Mouse (Mus musculus) frontal cortex, postnatal 14 days (tissue): Measurements from ENCODE around the gene Rpap3.
"Not testable (repeated sequence)": the region's sequence is repeated elsewhere in the genome, so short reads cannot be mapped to it uniquely, and the experiment has no call there.

Experiments
- DNase-seq, 2 experiments: peaks; one replicate each; pipeline ENCODE4 v3.0.0; 2022; ENCODE audit warnings: low spot score in 2 of 2

Gene Rpap3

GRCm38 (mm10) chr15:97696616-97697015, 9.0 kb downstream of the Rpap3 start:
- DNase-seq, result no peak

GRCm38 (mm10) chr15:97693411-97693810, 12.2 kb downstream of the Rpap3 start:
- no peak for DNase-seq

GRCm38 (mm10) chr15:97684118-97684517, 21.5 kb downstream of the Rpap3 start:
- no peak for DNase-seq

- no peak for DNase-seq
These were observed 23.6 kb downstream of the Rpap3 start for GRCm38 (mm10) chr15:97682053-97682452.

- no peak for DNase-seq
These were observed 25.5 kb downstream of the Rpap3 start for GRCm38 (mm10) chr15:97679991-97680681.

GRCm38 (mm10) chr15:97677341-97677740, 28.3 kb downstream of the Rpap3 start:
- DNase-seq, result no peak

- no peak for DNase-seq
These were observed 29.7 kb downstream of the Rpap3 start for GRCm38 (mm10) chr15:97675927-97676326.

DNA sequence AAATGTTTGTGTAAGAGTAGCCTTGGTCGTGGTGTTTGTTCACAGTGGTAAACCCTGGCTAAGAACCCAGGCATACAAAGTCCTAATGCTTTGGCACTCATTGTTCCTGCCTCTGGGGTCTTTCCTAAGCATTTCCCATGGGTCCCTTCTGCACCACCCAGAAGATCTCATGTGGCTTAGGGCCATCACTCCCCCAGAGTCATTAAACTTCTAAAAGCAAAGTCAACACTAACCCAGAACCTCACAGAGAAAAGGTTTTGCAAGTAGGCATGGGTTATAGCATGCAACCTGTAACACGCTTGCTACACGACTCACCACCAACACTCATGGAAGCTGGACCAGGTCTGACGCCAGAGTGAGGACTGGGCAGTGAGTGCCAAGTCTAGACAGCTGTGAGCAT, 31.2 kb downstream of the Rpap3 start:
- no peak for DNase-seq

DNA sequence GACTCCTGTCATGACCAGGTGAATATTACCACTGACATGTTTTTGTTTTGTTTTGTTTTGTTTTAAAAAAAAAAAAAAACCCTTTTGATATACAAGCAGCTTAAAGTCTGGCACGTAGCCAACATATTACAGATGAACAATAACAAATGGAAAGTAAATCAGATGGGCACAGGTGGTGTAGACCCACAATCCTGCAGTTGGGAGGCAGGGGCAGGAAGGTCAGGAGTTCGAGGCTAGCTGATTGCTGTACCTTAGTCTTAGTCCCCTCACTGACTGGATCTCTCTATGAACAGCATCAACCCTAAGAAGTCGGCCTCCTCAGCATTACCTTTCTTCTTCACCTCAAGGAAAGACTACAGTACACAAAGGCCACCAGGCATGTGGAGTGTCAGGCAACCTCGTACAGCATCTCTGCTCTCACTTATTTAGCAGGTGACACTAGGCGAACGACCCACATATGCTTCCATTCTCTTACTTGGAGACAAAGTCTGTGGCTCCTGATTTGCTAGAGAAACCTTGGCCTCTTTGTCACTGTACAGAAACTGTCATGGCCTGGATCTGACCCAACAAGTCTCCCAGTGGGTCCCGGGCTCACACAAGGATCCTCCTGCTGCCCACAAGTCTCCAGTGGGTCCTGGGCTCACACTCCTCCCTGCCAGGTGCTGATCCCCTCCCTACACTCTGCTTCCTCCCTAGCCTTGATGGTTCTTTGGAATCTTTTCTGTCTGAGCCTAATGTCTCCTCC, 32.2 kb downstream of the Rpap3 start:
- no peak for DNase-seq

DNA sequence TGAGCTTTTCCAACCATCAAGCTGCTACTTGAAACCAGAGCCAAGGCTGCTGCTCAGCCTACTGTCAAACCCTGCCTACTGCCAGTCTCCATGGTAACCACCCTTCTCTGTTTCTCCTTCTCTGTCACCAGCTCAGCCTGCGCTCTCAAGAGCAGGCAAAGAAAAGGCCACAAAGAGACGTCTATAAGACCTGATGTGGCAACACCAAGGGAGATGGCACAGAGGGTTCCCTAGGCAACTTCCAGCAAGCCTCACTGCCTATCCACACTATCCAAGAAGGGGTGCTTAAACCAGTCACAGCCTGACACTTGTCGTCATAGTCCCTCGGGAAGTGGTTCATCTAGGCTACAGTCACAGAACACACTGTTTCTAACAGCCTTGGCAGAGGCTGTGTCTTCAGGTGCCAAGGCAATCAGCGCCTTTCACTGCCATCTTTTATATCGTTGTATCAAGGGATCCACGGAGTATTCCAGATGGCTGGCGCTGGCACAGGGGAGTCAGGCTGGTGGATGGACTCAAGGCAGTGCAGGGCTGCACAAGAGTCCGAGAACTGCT, 33.3 kb downstream of the Rpap3 start:
- peak; percentile 53 to 71 for DNase-seq

DNA sequence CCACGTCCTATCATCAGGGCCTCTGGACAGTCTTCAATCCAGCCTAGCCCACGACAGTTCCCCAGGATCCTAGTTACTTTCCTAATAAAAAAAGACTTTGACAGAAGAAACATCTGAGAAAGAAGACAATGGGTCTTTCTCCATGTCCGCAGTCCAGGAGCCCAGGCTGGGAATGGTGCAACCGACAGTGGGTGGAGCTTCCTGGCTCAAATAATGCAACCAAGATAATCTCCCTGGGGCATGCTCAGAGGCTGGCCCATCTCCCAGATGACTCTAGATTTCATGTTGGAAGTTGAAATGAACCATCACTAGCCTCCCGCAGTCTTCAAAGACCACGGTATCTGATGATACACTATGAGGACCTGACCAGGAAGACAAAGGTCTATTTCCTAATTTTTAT, 35.1 kb downstream of the Rpap3 start:
- DNase-seq, result no peak

DNA sequence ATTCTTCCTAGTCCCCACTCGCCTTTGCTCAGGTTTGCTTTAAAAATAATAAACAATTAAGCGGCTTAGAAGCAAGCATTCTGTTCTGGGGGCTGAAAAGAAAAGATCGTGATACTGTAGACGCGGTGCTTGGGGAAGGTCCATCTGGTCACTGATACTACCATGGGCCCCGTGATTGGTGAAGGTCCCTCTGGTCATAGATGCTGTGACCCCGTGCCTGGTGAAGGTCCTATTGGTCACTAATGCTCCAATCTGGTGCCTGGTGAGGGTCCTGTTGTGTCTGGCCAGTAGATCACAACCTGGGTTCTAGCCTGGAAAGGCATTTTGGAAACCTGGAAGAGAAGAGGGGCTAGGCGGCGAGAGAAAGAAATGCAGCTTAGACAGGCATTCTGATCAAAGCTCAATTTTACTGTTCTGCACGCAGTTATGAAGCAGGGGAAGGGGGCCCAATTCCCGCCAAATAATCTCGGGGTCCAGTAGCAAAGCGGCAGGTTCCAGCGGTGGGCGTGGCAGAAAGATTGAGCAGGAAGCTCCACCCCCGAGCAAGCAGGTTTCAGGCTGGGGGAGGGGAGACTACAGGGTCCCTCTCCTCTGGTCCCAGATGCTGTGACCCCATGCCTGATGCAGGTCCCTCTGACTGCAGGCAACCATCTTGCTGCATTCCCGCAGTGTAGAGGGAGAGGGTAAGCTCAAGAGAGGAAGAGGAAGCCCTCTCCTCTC, 37.3 kb downstream of the Rpap3 start:
- not testable (repeated sequence) for DNase-seq

DNA sequence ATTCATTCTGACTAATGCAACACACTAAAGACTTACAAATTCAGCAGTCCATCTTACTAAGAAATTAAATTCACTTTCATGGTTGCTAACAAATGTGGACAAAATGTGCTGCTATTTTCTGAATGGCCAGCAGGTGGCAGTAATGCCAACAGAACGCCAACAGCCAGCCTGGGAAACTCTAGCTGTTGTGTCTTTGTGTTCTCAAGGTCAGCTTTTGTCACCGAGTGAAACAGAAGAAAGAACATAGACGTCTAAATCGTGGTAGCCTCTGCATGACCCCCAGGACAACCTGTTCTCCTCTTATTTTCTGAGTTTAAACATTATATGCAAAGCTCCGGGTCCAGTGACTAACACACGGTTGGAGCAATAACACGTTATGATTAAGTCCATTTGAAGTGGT, 38.2 kb downstream of the Rpap3 start:
- peak in 1 of 2 experiments; percentile 64 for DNase-seq

DNA sequence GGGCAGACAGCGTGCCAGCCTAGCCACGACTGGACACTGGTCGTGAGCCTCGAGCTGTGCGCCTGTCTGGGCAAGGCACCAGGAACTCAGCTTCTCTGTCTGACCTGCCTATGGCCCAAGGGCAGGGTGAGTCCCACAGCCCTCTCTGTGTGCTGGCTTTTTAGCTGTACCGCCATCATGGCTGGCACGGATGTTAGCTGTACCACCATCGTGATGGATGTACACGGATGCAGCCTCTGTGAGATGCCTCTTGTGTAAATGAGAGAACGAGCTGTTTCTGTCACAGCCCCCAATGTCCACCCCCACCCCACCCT, 39.2 kb downstream of the Rpap3 start:
- no peak for DNase-seq

DNA sequence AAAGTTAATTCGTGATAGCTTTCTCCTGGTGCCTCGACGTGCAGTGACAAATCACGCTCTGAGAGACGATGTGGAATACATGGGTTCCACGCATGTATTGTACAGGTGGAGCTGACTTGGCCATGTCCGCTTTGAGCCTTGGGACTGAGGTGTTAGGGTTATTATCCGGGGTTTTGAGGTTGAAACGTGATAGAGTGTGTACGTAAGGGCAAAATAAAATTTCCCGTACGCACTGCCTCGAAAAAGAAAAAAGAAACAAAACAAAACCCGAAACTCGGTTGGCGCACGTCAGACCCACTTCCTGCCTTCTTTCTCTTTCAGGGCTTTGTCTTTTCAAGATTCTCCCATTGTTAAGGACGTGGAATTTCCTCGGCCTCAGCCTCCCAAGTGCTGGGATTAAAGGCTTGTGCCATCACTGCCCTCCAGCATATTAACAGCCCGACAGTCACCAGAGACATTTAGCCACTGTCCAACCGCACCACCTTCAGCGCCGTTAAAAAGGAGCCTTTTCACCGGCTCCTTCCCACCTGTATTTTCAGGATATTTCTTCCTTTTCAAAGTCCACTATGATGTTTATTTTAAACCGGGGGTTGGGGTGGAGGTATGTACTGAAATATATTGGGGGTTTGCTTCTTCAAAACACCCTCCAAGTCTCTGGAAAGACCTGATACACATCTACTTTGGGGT, 39.7 kb downstream of the Rpap3 start:
- DNase-seq, result no peak

DNA sequence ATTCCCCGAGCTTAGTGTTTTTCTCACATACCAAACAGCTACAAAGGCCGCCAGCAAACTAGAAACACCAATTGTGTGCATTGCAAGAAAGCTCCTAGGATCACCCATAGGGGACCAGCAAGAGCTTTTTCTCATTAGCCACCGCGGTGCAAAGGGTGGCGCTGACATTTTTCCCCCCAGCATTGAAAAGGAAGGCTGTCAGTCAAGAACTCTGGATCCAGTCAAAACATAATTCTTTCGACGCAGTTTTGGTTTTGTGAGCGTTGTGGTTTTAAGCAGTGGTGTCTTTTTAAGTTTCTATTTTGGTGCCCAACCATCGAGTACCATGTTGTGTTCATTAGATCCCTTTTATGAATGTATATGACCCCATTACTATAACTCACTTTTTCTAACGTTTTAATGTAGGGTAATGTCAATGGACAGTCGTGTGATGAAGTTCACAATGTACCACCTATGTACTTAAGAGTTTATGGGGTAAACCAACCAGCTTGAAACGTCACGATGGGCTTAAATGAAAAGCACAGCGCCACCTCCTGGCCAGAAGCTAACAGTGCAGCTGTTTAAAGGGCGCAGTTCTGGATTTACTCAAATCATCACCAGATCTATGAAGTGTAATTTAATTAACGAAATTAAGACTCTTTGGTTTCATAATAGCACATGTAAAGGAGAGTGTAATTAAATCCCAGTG, 40.5 kb downstream of the Rpap3 start:
- no peak for DNase-seq

- DNase-seq, result peak; percentile 52 to 66
These were observed 41.7 kb downstream of the Rpap3 start for GRCm38 (mm10) chr15:97663750-97664406.

DNA sequence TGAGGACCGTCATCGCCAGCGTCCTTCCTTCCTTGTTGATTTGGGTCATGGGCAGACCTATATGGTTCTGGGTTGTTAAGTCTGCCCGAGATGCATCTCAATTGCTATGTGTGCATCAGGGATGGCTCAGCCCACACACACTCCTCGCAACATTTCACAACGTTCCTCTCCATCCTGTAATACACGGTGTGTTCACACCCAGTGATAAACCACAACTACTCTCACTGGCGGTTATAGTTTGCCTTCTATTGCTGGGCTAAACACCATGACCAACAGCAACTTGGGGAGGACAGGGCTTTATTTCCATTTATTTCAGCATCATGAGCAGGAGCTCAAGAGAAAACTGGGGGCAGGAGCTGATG, 46.9 kb downstream of the Rpap3 start:
- no peak for DNase-seq

GRCm38 (mm10) chr15:97657856-97658754, 47.5 kb downstream of the Rpap3 start:
- no peak for DNase-seq

DNA sequence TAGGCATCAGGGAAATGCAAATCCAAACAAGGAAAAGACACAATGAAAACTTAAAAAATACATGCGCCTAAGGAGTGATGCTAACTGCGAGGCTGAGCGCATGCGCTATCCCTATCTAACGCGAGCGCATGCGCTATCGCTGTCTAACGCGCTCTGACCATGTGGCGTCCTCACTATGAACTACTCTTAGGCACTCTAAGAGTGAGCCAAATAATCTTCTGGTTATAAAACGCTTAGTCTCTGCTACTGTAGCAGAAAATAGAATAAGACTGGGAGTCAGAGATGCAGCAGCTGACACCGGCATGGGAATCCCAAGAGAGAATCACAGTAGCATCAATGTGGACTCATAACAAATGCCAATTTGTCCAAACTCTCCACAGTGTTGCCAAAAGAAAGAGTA, 48.2 kb downstream of the Rpap3 start:
- no peak for DNase-seq
